Comparison of ENCODE assay signal across 8 mouse cellular contexts in the genomic region with DNA sequence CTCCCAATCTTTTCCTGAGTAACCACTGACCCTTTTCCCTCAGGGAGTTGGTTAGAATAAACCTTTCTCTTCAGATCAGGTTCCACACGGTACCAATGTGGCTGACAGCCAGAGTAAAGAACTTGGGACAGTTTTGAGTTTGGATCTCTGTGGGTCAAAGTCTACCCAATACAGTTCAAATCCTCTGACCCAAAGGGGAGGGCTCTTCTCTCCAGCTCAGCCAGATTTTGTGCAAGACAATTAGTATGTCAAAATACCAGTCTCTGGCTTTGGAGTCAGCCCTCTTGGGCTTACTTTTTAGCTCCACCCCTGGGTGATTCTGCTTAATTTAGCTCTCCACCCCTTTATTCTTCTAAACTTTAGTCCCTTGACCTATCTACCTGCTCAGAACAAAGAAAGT. TPM values are rescaled to one million over a fixed set of nuclear protein-coding genes. Genes with fewer than 3 reads are reported as not detected.
DNase-seq lines count a peak whose midpoint lies in the region; ATAC-seq and TF ChIP-seq lines count a peak whose summit lies in the region.

No protein-coding gene starts in this region.

- peak overlapping the region; percentile 98 for H3K27ac ChIP-seq in gastrocnemius, adult 2 months
- H3K27ac ChIP-seq in bone marrow macrophage, adult 2 months (ENCODE audit: insufficient read depth, low read depth, low read length) = peak overlapping the region; percentile 38
- peak overlapping the region; percentile 98 for H3K27ac ChIP-seq in hindbrain, embryonic 16.5 days (ENCODE audit: low read depth, low read length)
- H3K27ac ChIP-seq in lung, embryonic 14.5 days (ENCODE audit: low read depth) = peak overlapping the region; percentile 95

- no peaks in the 10 kb centered on the region for H3K27me3 ChIP-seq in hindbrain, embryonic 16.5 days (replicated peaks; ENCODE audit: control insufficient read depth, insufficient read depth, low read length)
- H3K27me3 ChIP-seq in lung, embryonic 14.5 days (ENCODE audit: insufficient read depth, low read length) = no peaks in the 10 kb centered on the region

- no peak for DNase-seq in gastrocnemius, adult 2 months
- DNase-seq in gastrocnemius, postnatal 36 days = no peak
- DNase-seq in lung, embryonic 14.5 days = peak; percentile 41
- DNase-seq in thymus, postnatal 36 days = no peak
- DNase-seq in T-cell, adult 2 months (ENCODE audit: low spot score) = no peak
- no peak for DNase-seq in thymus, postnatal 14 days

- H3K4me2 ChIP-seq in hindbrain, embryonic 16.5 days (ENCODE audit: low read length) = peak overlapping the region; percentile 53
- H3K4me2 ChIP-seq in lung, embryonic 14.5 days = peak overlapping the region; percentile 91

- ATAC-seq in hindbrain, embryonic 16.5 days = no peak
- no peak for ATAC-seq in lung, embryonic 14.5 days (ENCODE audit: insufficient read depth)

- no peak for TF ChIP-seq POLR2A in bone marrow macrophage, adult 2 months (IDR thresholded peaks at IDR 0.05; ENCODE audit: borderline replicate concordance, low read depth, low read length)

- peak overlapping the region; percentile 85 for H3K4me3 ChIP-seq in gastrocnemius, adult 2 months
- peak overlapping the region; percentile 51 for H3K4me3 ChIP-seq in bone marrow macrophage, adult 2 months (ENCODE audit: insufficient read depth, low read length)
- peak overlapping the region; percentile 97 for H3K4me3 ChIP-seq in hindbrain, embryonic 16.5 days (ENCODE audit: low read length)
- H3K4me3 ChIP-seq in lung, embryonic 14.5 days (ENCODE audit: low read depth, low read length) = peak overlapping the region; percentile 89

- H3K4me1 ChIP-seq in bone marrow macrophage, adult 2 months (ENCODE audit: control insufficient read depth, insufficient read depth, low read length) = peaks cover 14% of the 10 kb centered on the region
- peaks cover 18% of the 10 kb centered on the region for H3K4me1 ChIP-seq in hindbrain, embryonic 16.5 days (ENCODE audit: control insufficient read depth, insufficient read depth, low read depth, low read length)
- H3K4me1 ChIP-seq in lung, embryonic 14.5 days (ENCODE audit: insufficient read depth) = peaks cover 20% of the 10 kb centered on the region

- H3K9me3 ChIP-seq in hindbrain, embryonic 16.5 days (ENCODE audit: control insufficient read depth, low read length) = no peaks in the 10 kb centered on the region
- no peaks in the 10 kb centered on the region for H3K9me3 ChIP-seq in lung, embryonic 14.5 days (ENCODE audit: low read depth, low read length)

- peak overlapping the region; percentile 99 for H3K9ac ChIP-seq in hindbrain, embryonic 16.5 days (ENCODE audit: low read depth, low read length)
- peak overlapping the region; percentile 49; the same call in 1 of the 2 replicates for H3K9ac ChIP-seq in lung, embryonic 14.5 days

- 37% methylated on average over 1 of the region's 1 CpGs for WGBS in hindbrain, embryonic 16.5 days
- WGBS in lung, embryonic 14.5 days = 16% methylated on average over 1 of the region's 1 CpGs

- H3K36me3 ChIP-seq in hindbrain, embryonic 16.5 days (ENCODE audit: control insufficient read depth, insufficient read depth, low read length) = peaks cover 16% of the 10 kb centered on the region
- H3K36me3 ChIP-seq in lung, embryonic 14.5 days (ENCODE audit: insufficient read depth) = peaks cover 27% of the 10 kb centered on the region

- TF ChIP-seq CTCF in gastrocnemius, adult 2 months (IDR thresholded peaks at IDR 0.05) = no peak
- no peak for TF ChIP-seq CTCF in bone marrow macrophage, adult 2 months (IDR thresholded peaks at IDR 0.05; ENCODE audit: low read depth, low read length)
- no peak for TF ChIP-seq CTCF in lung, embryonic 14.5 days (IDR thresholded peaks at IDR 0.05; ENCODE audit: low read depth)

- intact Hi-C loops in gastrocnemius, adult 2 months (cut with DNase I) = loop anchor here (1.0 to 2.0 kb wide), 4 partner anchors 12 to 71 kb away; partner anchors contain the start of gene Cops7a
- intact Hi-C loops in gastrocnemius, postnatal 36 days (cut with DNase I) = loop anchor here (1.0 kb wide), 2 partner anchors 13 to 26 kb away; no protein-coding TSS in a partner anchor

RNA-seq across cellular contexts. Expression of gene Mlf2, which starts 1.0 kb away (rescaled TPM):
- 100 to 1,000 TPM; 202 to 204 TPM for total RNA-seq in gastrocnemius, adult 2 months (2021)
- total RNA-seq in gastrocnemius, postnatal 36 days (2021) = 100 to 1,000 TPM; 201 to 209 TPM
- 186 and 188 TPM in 2 replicates for polyA plus RNA-seq in bone marrow macrophage, adult 2 months (2012; ENCODE audit: insufficient read depth, insufficient read length, missing spikeins)
- polyA plus RNA-seq in hindbrain, embryonic 16.5 days (2015; fragmentation: Nextera tagmentation; extraction: Ambion mirVana) = 574 and 587 TPM in 2 replicates
- 390 and 401 TPM in 2 replicates for polyA plus RNA-seq in lung, embryonic 14.5 days (2014; fragmentation: Nextera tagmentation; extraction: Ambion mirVana)

RNA-seq across cellular contexts. Expression of gene Ptms, which starts 10.3 kb away (rescaled TPM):
- 10 to 100 TPM; 65.5 to 99.4 TPM for total RNA-seq in gastrocnemius, adult 2 months (2021)
- 100 to 1,000 TPM; 101 to 129 TPM for total RNA-seq in gastrocnemius, postnatal 36 days (2021)
- polyA plus RNA-seq in bone marrow macrophage, adult 2 months (2012; ENCODE audit: insufficient read depth, insufficient read length, missing spikeins) = 820 and 821 TPM in 2 replicates
- 609 and 678 TPM in 2 replicates for polyA plus RNA-seq in hindbrain, embryonic 16.5 days (2015; fragmentation: Nextera tagmentation; extraction: Ambion mirVana)
- 377 and 442 TPM in 2 replicates for polyA plus RNA-seq in lung, embryonic 14.5 days (2014; fragmentation: Nextera tagmentation; extraction: Ambion mirVana)

RNA-seq across cellular contexts. Expression of gene Lag3, which starts 18.7 kb away (rescaled TPM):
- under 1 TPM; 0.11 to 0.13 TPM for total RNA-seq in gastrocnemius, adult 2 months (2021)
- total RNA-seq in gastrocnemius, postnatal 36 days (2021) = under 1 TPM in 1 of 2 experiments, not detected in 1; 0.25 TPM
- 0.44 TPM in 1 of 2 replicates, not detected in the other for polyA plus RNA-seq in bone marrow macrophage, adult 2 months (2012; ENCODE audit: insufficient read depth, insufficient read length, missing spikeins)
- 3.0 and 3.6 TPM in 2 replicates for polyA plus RNA-seq in hindbrain, embryonic 16.5 days (2015; fragmentation: Nextera tagmentation; extraction: Ambion mirVana)
- polyA plus RNA-seq in lung, embryonic 14.5 days (2014; fragmentation: Nextera tagmentation; extraction: Ambion mirVana) = 1.4 and 2.2 TPM in 2 replicates

RNA-seq across cellular contexts. Expression of gene Cops7a, which starts 35.1 kb away (rescaled TPM):
- 100 to 1,000 TPM; 108 to 115 TPM for total RNA-seq in gastrocnemius, adult 2 months (2021)
- 100 to 1,000 TPM in 1 of 2 experiments, 10 to 100 TPM in 1; 98.3 to 107 TPM for total RNA-seq in gastrocnemius, postnatal 36 days (2021)
- 49.3 and 58.7 TPM in 2 replicates for polyA plus RNA-seq in bone marrow macrophage, adult 2 months (2012; ENCODE audit: insufficient read depth, insufficient read length, missing spikeins)
- polyA plus RNA-seq in hindbrain, embryonic 16.5 days (2015; fragmentation: Nextera tagmentation; extraction: Ambion mirVana) = 107 TPM in 2 replicates
- 147 and 155 TPM in 2 replicates for polyA plus RNA-seq in lung, embryonic 14.5 days (2014; fragmentation: Nextera tagmentation; extraction: Ambion mirVana)

RNA-seq across cellular contexts. Expression of gene Cd4, which starts 42.2 kb away (rescaled TPM):
- not detected for total RNA-seq in gastrocnemius, adult 2 months (2021)
- 1 to 10 TPM in 1 of 2 experiments, not detected in 1; 2.8 TPM for total RNA-seq in gastrocnemius, postnatal 36 days (2021)
- 20.6 and 23.4 TPM in 2 replicates for polyA plus RNA-seq in bone marrow macrophage, adult 2 months (2012; ENCODE audit: insufficient read depth, insufficient read length, missing spikeins)
- polyA plus RNA-seq in hindbrain, embryonic 16.5 days (2015; fragmentation: Nextera tagmentation; extraction: Ambion mirVana) = 0.26 and 0.27 TPM in 2 replicates
- polyA plus RNA-seq in lung, embryonic 14.5 days (2014; fragmentation: Nextera tagmentation; extraction: Ambion mirVana) = 0.11 TPM in 1 of 2 replicates, not detected in the other

Comparison
In these comparisons a context has a peak if more than half of its experiments do, and no peak if none do; other contexts are left out.
1. H3K27ac ChIP-seq: peak in every context shown above with its lines; median percentile 98 in gastrocnemius, adult 2 months; 98 in hindbrain, embryonic 16.5 days; 95 in lung, embryonic 14.5 days; 38 in bone marrow macrophage, adult 2 months.